Mouse (Mus musculus) G1E (cell line): Measurements from ENCODE around the gene Pdcd1lg2. TPM values are rescaled to one million over a fixed set of nuclear protein-coding genes. Genes with fewer than 3 reads are reported as not detected.
A peak's percentile ranks its signal among the peaks of the same experiment; 100 is the strongest.

Source experiments
- ATAC-seq: 2 replicates; pipeline ENCODE4 v1.8.0; 2016; ENCODE audit warnings: mild to moderate bottlenecking; ENCODE audit not compliant: insufficient number of reproducible peaks, poor library complexity, low FRiP score, severe bottlenecking; ENCODE audit errors: extremely low read depth
- DNase-seq: peaks from one replicate; pipeline ENCODE4 v3.0.0; 2012; ENCODE audit warnings: low spot score
- H3K27me3 ChIP-seq: 2 replicates; pipeline ENCODE4 v1.6.1; 2012; ENCODE audit warnings: mild to moderate bottlenecking, low read length, inconsistent platforms; ENCODE audit not compliant: insufficient read depth
- H3K36me3 ChIP-seq: replicated peaks from 2 replicates; pipeline ENCODE3; 2012; ENCODE audit warnings: mild to moderate bottlenecking, inconsistent platforms
- H3K4me1 ChIP-seq: 2 replicates; pipeline ENCODE4 v1.6.1; 2012; ENCODE audit warnings: low read depth, low read length, inconsistent platforms, mixed read lengths; ENCODE audit not compliant: insufficient read depth
- H3K4me3 ChIP-seq: 2 replicates; pipeline ENCODE4 v1.5.1; 2012; ENCODE audit warnings: low read depth, mild to moderate bottlenecking, inconsistent platforms, low read length, moderate library complexity, mixed read lengths
- H3K9me3 ChIP-seq: replicated peaks from 2 replicates; pipeline ENCODE4 v1.6.1; 2012; ENCODE audit warnings: inconsistent platforms
- CTCF ChIP-seq: IDR thresholded peaks from 2 replicates; pipeline ENCODE4 v1.5.1; 2012; ENCODE audit warnings: low read depth, low read length, inconsistent platforms, mixed read lengths
- GATA1 ChIP-seq: IDR thresholded peaks from 2 replicates; pipeline ENCODE4 v1.6.1; 2012; ENCODE audit warnings: borderline replicate concordance, low read length, inconsistent platforms, mixed read lengths
- GATA2 ChIP-seq: IDR thresholded peaks from 2 replicates; pipeline ENCODE4 v1.6.1; 2012; ENCODE audit warnings: low read depth, low read length, inconsistent platforms, borderline replicate concordance
- POLR2AphosphoS5 ChIP-seq: IDR thresholded peaks from 2 replicates; pipeline ENCODE4 v1.6.1; 2012; ENCODE audit warnings: low read depth, low read length, inconsistent platforms; ENCODE audit not compliant: insufficient replicate concordance
- TAL1 ChIP-seq: conservative IDR thresholded peaks from 2 replicates; pipeline ENCODE4 v1.6.1; 2012; ENCODE audit warnings: low read depth, low read length, inconsistent platforms, mixed read lengths
- polyA plus RNA-seq: library from polyadenylated mRNA; stranded (reverse); fragments of >175 nt; gene quantifications from 2 replicates; pipeline ENCODE4 v1.2.3, GENCODE M21; 2012
- total RNA-seq, 2 experiments: library from RNA; stranded (forward) in 1 of 2; stranded (reverse) in 1 of 2; fragments of 200-1000 nt in 1 of 2; fragments of >200 nt in 1 of 2; fragmentation: Nextera tagmentation in 1 of 2; gene quantifications; 2 replicates each; pipeline ENCODE4 v1.2.3; 2014 to 2017

Gene Pdcd1lg2
- total and polyA plus RNA-seq, 3 experiments: 0.16 to 10.5 (median 2.5) TPM

DNA sequence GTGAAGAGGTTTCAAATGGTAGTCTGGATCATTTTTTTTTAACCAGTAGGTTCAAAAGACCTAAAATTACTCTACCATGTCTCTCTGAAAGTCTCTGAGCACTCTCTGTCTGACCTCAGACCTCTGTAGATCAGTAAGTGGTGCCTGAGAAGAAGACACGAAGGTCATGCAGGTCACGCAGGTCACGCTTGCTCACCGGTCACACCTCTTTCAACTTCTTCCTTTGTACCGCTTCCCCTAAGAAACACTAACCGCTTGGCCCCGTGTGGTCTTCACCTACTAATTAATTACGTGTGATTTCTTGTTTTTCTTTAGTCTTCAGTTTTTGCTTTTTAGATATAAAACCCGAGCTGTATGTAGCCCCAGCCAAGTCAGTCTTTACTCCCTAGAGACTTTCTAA is 80.7 kb downstream of the Pdcd1lg2 start:
- no peak overlapping the region for H3K4me3 ChIP-seq
- no peak for TF ChIP-seq TAL1
- TF ChIP-seq GATA1: no peak
- TF ChIP-seq POLR2AphosphoS5: no peak
- no peak for TF ChIP-seq CTCF
- TF ChIP-seq GATA2: no peak
- peaks cover 42% of the 10 kb centered on the region for H3K4me1 ChIP-seq
- ATAC-seq: no peak
- no peaks in the 10 kb centered on the region for H3K36me3 ChIP-seq
- H3K27me3 ChIP-seq: peaks cover 24% of the 10 kb centered on the region
- DNase-seq: no peak
- H3K9me3 ChIP-seq: no peaks in the 10 kb centered on the region

DNA sequence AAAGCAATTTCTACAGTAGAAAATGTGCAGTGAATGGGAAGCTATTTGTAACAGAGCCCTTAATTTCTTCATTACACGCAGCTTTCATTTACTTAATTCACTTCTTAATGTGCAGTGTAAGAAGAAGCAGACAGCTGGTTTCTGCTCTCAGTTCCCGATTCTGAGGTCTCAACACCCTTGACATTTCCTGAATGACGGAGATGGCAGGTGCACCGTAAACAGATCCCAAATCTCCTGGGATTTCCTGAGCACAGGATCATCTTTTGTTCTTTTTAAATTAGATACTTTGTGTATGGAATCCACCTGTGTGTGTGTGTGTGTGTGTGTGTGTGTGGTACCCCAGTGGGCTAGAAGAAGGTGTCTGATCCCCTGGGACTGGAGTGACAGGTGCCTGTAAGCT is 83.7 kb downstream of the Pdcd1lg2 start:
- DNase-seq (no peak), ATAC-seq (no peak)
- Histone ChIP-seq H3K4me1 (peaks cover 47% of the 10 kb centered on the region), H3K27me3 (peaks cover 24% of the 10 kb centered on the region), H3K9me3 (no peaks in the 10 kb centered on the region), H3K36me3 (no peaks in the 10 kb centered on the region), H3K4me3 (no peak overlapping the region)
- TF ChIP-seq GATA1 (no peak), GATA2 (no peak), CTCF (no peak), TAL1 (no peak), POLR2AphosphoS5 (no peak)

DNA sequence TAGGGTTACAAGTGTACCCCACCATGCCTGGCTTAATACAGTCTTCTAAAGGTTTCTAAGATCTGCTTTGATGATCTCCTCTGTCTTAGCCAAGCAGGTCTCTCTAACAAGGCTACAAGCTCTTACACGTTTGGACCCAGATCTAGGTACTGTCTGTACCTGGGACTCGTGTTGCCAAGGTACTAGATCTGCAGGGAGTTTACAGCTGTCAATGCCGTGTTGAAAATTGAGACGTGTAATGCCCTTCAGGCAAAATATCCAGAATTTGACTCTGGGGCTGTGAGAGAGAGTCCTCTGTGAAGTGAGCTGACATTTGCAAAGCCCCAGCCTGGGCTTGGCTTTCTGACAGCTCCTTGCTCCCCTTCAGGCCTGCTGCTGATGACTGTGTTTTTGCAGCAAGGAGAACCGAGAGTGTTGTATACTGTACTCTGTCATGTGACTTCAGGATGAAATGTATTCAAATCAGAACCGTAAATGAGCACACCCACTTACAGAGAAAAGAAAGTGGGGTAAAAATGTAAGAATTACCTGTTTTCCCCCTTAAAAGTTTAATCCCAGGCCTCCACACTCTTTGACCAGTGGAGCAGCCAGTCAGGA is 85.4 kb downstream of the Pdcd1lg2 start:
- no peaks in the 10 kb centered on the region for H3K36me3 ChIP-seq
- peaks cover 12% of the 10 kb centered on the region for H3K27me3 ChIP-seq
- TF ChIP-seq CTCF (no peak), GATA2 (no peak), GATA1 (no peak), POLR2AphosphoS5 (no peak), TAL1 (no peak)
- no peak overlapping the region for H3K4me3 ChIP-seq
- ATAC-seq (no peak), DNase-seq (no peak)
- peaks cover 51% of the 10 kb centered on the region for H3K4me1 ChIP-seq
- H3K9me3 ChIP-seq: no peaks in the 10 kb centered on the region

DNA sequence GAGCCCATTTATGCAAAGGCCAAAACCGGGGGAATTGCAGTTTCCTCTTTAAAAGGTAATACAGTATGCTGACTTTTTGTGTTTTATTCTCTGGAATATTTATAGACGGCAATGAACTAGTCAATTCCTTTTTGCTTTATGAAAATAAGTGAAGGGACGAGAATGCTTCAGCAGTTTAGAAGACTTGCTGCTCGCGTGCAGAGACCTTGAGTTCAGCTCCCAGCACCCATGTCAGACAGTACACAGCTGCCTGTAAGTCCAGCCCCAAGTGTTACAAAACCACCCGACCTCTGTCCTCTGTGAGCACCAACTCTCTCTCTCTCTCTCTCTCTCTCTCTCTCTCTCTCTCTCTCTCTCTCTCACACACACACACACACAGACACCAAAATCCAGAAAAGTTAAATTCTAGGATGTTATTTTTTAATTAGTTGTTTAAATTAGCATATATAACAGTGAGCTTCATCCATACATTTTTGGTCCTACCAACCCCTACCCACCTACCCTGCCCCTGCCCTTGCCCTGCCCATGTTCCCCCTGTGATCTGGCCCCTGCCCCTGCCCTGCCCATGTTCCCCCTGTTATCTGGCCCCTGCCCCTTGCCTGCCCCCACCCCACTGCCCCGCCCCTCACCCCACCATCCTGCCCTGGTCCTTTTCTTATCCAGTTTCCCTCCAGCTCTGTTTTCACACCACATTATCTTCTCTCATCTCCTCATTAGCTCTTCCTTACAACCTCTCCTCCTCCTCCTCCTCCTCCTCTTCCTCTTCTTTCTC is 86.3 kb downstream of the Pdcd1lg2 start:
- ATAC-seq: no peak
- H3K4me1 ChIP-seq: peaks cover 52% of the 10 kb centered on the region
- no peak overlapping the region for H3K4me3 ChIP-seq

DNA sequence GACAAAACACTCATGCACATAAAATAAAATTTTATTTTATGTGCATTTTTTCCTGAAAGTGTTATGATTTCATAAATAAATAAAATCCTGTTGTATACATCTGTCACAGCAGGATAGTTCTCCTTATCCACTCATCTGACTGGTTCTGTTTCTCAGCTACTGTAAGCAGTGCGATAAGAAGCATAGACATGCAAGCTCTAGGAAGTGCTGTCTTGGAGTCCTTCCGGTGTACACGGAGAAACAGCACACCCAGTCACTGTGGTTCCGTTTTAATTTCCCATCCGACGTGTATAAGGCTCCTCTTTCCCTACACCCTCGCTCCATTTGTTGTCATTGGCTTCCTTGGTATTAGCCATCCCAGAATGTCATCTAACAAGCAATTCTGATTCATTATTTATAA is 87.2 kb downstream of the Pdcd1lg2 start:
- no peak for DNase-seq
- ATAC-seq: 0 out of 2 replicates have a peak, but pooled peaks have one; percentile 40
- Histone ChIP-seq H3K36me3 (no peaks in the 10 kb centered on the region), H3K9me3 (no peaks in the 10 kb centered on the region), H3K27me3 (peaks cover 6% of the 10 kb centered on the region), H3K4me1 (peaks cover 53% of the 10 kb centered on the region), H3K4me3 (no peak overlapping the region)
- TF ChIP-seq POLR2AphosphoS5: no peak
- TF ChIP-seq GATA2: no peak
- no peak for TF ChIP-seq CTCF
- TF ChIP-seq TAL1: no peak
- TF ChIP-seq GATA1: no peak

More for the DNA sequence above, 86.3 kb downstream of the Pdcd1lg2 start:
- no peak for TF ChIP-seq GATA1
- TF ChIP-seq TAL1: no peak
- no peak for TF ChIP-seq CTCF
- TF ChIP-seq POLR2AphosphoS5: no peak
- no peak for TF ChIP-seq GATA2
- no peak for DNase-seq
- H3K27me3 ChIP-seq: peaks cover 10% of the 10 kb centered on the region
- H3K36me3 ChIP-seq: no peaks in the 10 kb centered on the region
- no peaks in the 10 kb centered on the region for H3K9me3 ChIP-seq

DNA sequence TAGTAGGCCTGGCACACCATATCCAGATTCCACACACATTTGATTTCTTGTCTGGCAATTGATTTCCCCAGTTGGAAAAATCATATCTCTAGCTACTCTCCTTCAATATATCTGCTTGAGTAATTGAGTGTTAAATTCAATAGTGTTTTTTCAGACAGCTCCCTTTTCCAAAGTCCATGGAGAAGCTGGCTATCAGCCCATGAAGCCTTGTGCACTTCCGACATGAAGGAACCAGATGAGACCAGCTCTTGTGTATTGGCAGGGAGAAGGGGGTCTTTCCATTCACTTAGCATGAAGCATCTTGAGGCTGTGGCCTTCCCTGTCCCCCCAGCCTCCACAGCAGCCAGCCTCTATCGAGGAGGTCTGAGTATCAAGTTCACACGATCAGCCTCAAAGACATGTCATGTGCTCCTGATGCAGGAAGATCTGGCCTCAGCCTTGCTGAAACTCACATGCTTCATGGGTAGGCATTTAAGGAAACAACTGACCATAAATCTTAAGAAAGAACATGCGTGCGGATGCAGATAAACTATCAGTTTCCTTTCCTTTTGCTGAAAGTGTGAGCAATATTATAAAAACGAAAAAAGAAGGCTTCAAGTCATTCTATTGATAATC is 88.2 kb downstream of the Pdcd1lg2 start:
- no peaks in the 10 kb centered on the region for H3K9me3 ChIP-seq
- TF ChIP-seq GATA1 (no peak), TAL1 (no peak), POLR2AphosphoS5 (no peak), CTCF (no peak), GATA2 (no peak)
- H3K4me1 ChIP-seq: peaks cover 49% of the 10 kb centered on the region
- H3K27me3 ChIP-seq: no peaks in the 10 kb centered on the region; the same call in 1 of the 2 replicates
- ATAC-seq: 0 out of 2 replicates have a peak, but pooled peaks have one; percentile 15
- no peaks in the 10 kb centered on the region for H3K36me3 ChIP-seq
- H3K4me3 ChIP-seq: no peak overlapping the region
- no peak for DNase-seq
